Mouse (Mus musculus) liver, embryonic 14.5 days (tissue): Measurements from ENCODE around the gene Ggt1.

Experiments used
- CTCF ChIP-seq: IDR thresholded peaks from 2 replicates; pipeline ENCODE4 v1.5.1; 2016; ENCODE audit warnings: antibody characterized with exemption, low read depth, control low read depth
- EP300 ChIP-seq: IDR thresholded peaks from 2 replicates; pipeline ENCODE4 v1.6.1; 2016; ENCODE audit warnings: antibody characterized with exemption, low read depth

- TF ChIP-seq EP300 (no peak), CTCF (no peak)
Observed at GRCm38 (mm10) chr10:75592585-75592984, 31.2 kb downstream of the Ggt1 start.
